Mouse (Mus musculus) C2C12 (cell line): ENCODE results near the gene Cbarp. TPM values are rescaled to one million over a fixed set of nuclear protein-coding genes. Genes with fewer than 3 reads are reported as not detected.

ENCODE experiments used
- H3K27me3 ChIP-seq: one replicate; pipeline ENCODE4 v1.6.1; 2011; ENCODE audit not compliant: control insufficient read depth, insufficient read depth, insufficient read length
- H3K36me3 ChIP-seq: one replicate; pipeline ENCODE4 v1.6.1; 2011; ENCODE audit not compliant: control insufficient read depth, insufficient read depth
- H3K4me3 ChIP-seq: one replicate; pipeline ENCODE4 v1.5.1; 2011; ENCODE audit warnings: mild to moderate bottlenecking, control low read depth; ENCODE audit not compliant: poor library complexity, insufficient read depth, severe bottlenecking
- H3K79me2 ChIP-seq: one replicate; pipeline ENCODE4 v1.6.1; 2011; ENCODE audit not compliant: control insufficient read depth, insufficient read depth
- H3K79me3 ChIP-seq: one replicate; pipeline ENCODE4 v1.6.1; 2011; ENCODE audit warnings: low read depth, control low read depth
- H3ac ChIP-seq: one replicate; pipeline ENCODE3; 2011; ENCODE audit warnings: low read depth; ENCODE audit not compliant: control insufficient read depth, insufficient read length
- CEBPB ChIP-seq: IDR thresholded peaks from one replicate; pipeline ENCODE4 v1.6.1; 2011; ENCODE audit warnings: low read depth, mild to moderate bottlenecking, control low read depth, moderate library complexity
- CTCF ChIP-seq: IDR thresholded peaks from one replicate; pipeline ENCODE4 v1.5.1; 2011; ENCODE audit not compliant: control insufficient read depth, insufficient read depth, insufficient read length
- FOSL1 ChIP-seq: IDR thresholded peaks from one replicate; pipeline ENCODE4 v1.8.0; 2011; ENCODE audit warnings: mild to moderate bottlenecking, low read length; ENCODE audit not compliant: poor library complexity, insufficient read depth, severe bottlenecking
- MAX ChIP-seq: IDR thresholded peaks from one replicate; pipeline ENCODE4 v1.6.1; 2011; ENCODE audit warnings: mild to moderate bottlenecking, control low read depth
- MYOD1 ChIP-seq: IDR thresholded peaks from one replicate; pipeline ENCODE4 v1.6.1; 2011; ENCODE audit warnings: low read depth; ENCODE audit not compliant: control insufficient read depth, insufficient read length
- MYOG ChIP-seq: IDR thresholded peaks from one replicate; pipeline ENCODE4 v1.6.1; 2011; ENCODE audit not compliant: control insufficient read depth, insufficient read length; ENCODE audit errors: extremely low read depth
- USF1 ChIP-seq: IDR thresholded peaks from one replicate; pipeline ENCODE4 v1.6.1; 2011; ENCODE audit warnings: low read depth, mild to moderate bottlenecking, control low read depth, moderate library complexity
- polyA plus RNA-seq: library from polyadenylated mRNA; unstranded; fragments of >200 nt; fragmentation: generic; extraction: Trizol; gene quantifications from one replicate; pipeline ENCODE4 v1.2.1, GENCODE M21; 2012; ENCODE audit warnings: missing spikeins

The Cbarp gene
- polyA plus RNA-seq, 1 experiment = 12.1 TPM

GRCm38 (mm10) chr10:80136179-80136951 lies 4.3 kb downstream of the Cbarp start:
- H3K4me3 ChIP-seq = no peak overlapping the region
- H3K79me3 ChIP-seq = no peaks in the 10 kb centered on the region
- H3K36me3 ChIP-seq = peaks cover 7% of the 10 kb centered on the region
- TF ChIP-seq CEBPB = no peak
- H3K27me3 ChIP-seq = no peaks in the 10 kb centered on the region
- H3K79me2 ChIP-seq = no peaks in the 10 kb centered on the region
- H3ac ChIP-seq = no peak overlapping the region

DNA sequence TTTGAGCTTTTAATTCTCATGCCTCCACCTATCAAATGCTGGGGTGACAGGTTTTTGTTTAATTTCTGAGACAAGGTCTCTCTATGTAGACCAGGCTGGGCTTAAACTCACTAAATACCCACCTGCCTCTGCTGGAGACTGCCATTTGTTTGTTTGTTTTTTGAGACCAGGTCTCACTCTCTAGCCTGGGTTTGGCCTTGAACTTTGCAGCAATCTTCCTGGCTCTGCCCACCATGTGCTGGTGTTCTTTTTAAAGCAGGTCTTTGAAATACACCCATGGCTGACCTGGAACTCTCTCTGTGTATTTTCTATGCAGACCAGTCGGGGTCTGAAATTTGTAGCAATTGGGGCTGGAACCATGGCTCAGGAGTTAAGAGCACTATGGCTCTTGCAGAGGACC lies 5.0 kb downstream of the Cbarp start:
- H3K79me3 ChIP-seq = no peaks in the 10 kb centered on the region
- H3K79me2 ChIP-seq = no peaks in the 10 kb centered on the region
- no peak overlapping the region for H3K4me3 ChIP-seq
- peaks cover 11% of the 10 kb centered on the region for H3K36me3 ChIP-seq
- no peak overlapping the region for H3ac ChIP-seq
- H3K27me3 ChIP-seq = no peaks in the 10 kb centered on the region
- no peak for TF ChIP-seq MYOG

DNA sequence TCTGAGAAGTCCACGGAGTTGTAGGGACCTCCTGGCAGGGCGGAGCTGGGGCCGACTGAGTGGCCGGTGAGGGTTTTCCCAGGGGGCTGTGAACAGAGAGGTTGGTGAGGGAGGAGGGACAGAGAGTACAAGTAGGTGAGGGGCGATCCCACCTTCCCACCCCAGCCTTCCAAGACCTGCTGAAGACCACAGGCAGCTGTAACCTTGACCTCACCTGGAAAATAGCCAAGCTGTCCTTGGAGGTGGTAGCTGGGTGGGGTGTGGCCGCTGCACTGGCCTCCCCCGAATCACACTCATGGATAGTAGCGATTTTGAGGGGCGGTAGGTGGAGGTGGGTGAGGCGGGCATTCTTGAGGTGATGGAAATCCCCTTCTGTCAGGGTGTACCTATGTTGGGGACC lies 5.5 kb downstream of the Cbarp start:
- no peaks in the 10 kb centered on the region for H3K27me3 ChIP-seq

GRCm38 (mm10) chr10:80134421-80134820 lies 6.2 kb downstream of the Cbarp start:
- TF ChIP-seq CEBPB (no peak), MAX (no peak), USF1 (no peak), FOSL1 (no peak), MYOD1 (no peak), CTCF (no peak), MYOG (no peak)
- Histone ChIP-seq H3K4me3 (no peak overlapping the region), H3K79me3 (no peaks in the 10 kb centered on the region), H3K27me3 (no peaks in the 10 kb centered on the region), H3ac (no peak overlapping the region), H3K36me3 (peaks cover 23% of the 10 kb centered on the region), H3K79me2 (no peaks in the 10 kb centered on the region)

More for the DNA sequence above, 5.5 kb downstream of the Cbarp start:
- peaks cover 16% of the 10 kb centered on the region for H3K36me3 ChIP-seq
- H3K79me2 ChIP-seq = no peaks in the 10 kb centered on the region
- no peak overlapping the region for H3K4me3 ChIP-seq
- TF ChIP-seq MYOG (no peak), MAX (no peak), CEBPB (no peak), FOSL1 (no peak), CTCF (no peak)
- no peak overlapping the region for H3ac ChIP-seq
- no peaks in the 10 kb centered on the region for H3K79me3 ChIP-seq

DNA sequence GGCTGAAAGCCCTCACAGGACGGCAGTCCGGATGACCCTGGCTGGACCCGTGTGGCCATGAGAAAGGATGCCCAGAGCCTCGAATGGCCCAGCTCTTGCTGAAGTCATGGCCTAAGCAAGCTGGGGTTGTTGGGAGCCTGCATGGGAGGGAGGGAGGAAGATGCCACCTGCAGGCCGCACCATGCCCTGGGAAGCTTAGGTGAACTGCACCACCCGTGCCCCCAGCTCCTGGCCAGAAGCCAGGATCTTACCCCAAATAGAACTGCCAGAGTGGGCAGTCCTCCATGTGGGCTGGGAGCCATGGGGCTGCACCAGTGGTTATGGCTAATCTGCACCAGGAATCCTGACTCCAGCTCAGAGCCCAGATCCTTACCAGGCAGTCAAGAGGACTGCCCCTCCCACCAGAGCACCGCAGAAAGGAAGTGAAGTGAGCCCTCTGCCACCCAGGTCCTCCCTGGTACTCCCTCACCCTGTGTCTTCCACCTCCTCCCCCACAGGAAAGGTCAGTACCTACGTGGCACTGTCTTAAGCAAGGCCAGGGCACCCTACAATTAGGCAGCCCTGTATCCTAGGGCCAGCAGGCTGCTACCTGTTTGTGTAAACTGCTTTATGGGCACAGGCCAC lies 7.3 kb downstream of the Cbarp start:
- H3K27me3 ChIP-seq = no peaks in the 10 kb centered on the region
- H3K36me3 ChIP-seq = peaks cover 34% of the 10 kb centered on the region

GRCm38 (mm10) chr10:80131952-80132350 lies 8.7 kb downstream of the Cbarp start:
- H3K4me3 ChIP-seq = no peak overlapping the region
- no peak overlapping the region for H3ac ChIP-seq
- H3K79me3 ChIP-seq = no peaks in the 10 kb centered on the region
- H3K79me2 ChIP-seq = no peaks in the 10 kb centered on the region
- no peaks in the 10 kb centered on the region for H3K27me3 ChIP-seq
- H3K36me3 ChIP-seq = peaks cover 48% of the 10 kb centered on the region
- TF ChIP-seq USF1 = no peak
- no peak for TF ChIP-seq CEBPB
- no peak for TF ChIP-seq MYOG
- TF ChIP-seq MAX = no peak
- TF ChIP-seq CTCF = no peak
- TF ChIP-seq MYOD1 = no peak
- TF ChIP-seq FOSL1 = no peak

More for the DNA sequence above, 7.3 kb downstream of the Cbarp start:
- no peaks in the 10 kb centered on the region for H3K79me3 ChIP-seq
- no peak for TF ChIP-seq MAX
- TF ChIP-seq FOSL1 = no peak
- no peak for TF ChIP-seq CEBPB
- TF ChIP-seq USF1 = no peak
- TF ChIP-seq CTCF = no peak
- TF ChIP-seq MYOD1 = no peak
- TF ChIP-seq MYOG = no peak
- H3ac ChIP-seq = no peak overlapping the region
- no peaks in the 10 kb centered on the region for H3K79me2 ChIP-seq
- no peak overlapping the region for H3K4me3 ChIP-seq
